Mouse (Mus musculus): Measurements from ENCODE around the gene Nras. TPM values are rescaled to one million over a fixed set of nuclear protein-coding genes. Genes with fewer than 3 reads are reported as not detected.

The Nras gene
- polyA plus RNA-seq, 1 experiment = 44.5 TPM

DNA sequence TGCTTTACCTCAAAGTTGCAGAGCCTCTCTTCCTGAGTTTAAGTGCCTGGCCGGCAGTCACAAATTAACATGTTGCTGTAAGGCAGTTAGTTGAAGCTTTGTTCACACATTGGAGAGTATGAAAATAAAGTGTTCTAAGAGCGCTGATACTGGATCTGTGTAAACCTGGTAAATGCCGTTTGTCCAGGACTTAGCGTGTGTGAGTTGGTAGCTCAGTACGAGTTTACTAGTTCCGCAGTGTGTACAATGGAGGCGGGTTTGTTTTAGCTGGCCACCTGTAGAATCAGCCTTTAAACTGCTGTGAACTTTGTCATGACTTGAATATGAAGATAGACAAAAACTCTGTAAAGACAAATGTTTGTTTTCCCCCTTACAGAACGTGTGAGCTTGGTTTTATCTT is 8.8 kb downstream of the Nras start:
- H3K36me3 ChIP-seq (ENCODE audit: control insufficient read depth, insufficient read depth) = peaks cover 72% of the 10 kb centered on the region
- no peaks in the 10 kb centered on the region for H3K27me3 ChIP-seq (ENCODE audit: control insufficient read depth, insufficient read depth, insufficient read length)
- H3K4me2 ChIP-seq (ENCODE audit: low read depth) = no peak overlapping the region
- no peak overlapping the region for H3ac ChIP-seq (ENCODE audit: control insufficient read depth, insufficient read length)
- TF ChIP-seq MYOD1 (IDR thresholded peaks at IDR 0.05; ENCODE audit: control insufficient read depth in 1 of 3, insufficient read length in 2 of 3, low read depth in 2 of 3) (no peak), CEBPB (IDR thresholded peaks at IDR 0.05; ENCODE audit: insufficient read depth, poor library complexity, severe bottlenecking) (no peak), POLR2AphosphoS2 (IDR thresholded peaks at IDR 0.05; ENCODE audit: insufficient read length, low read depth) (no peak), TCF12 (IDR thresholded peaks at IDR 0.05; ENCODE audit: insufficient read depth, poor library complexity, severe bottlenecking) (no peak), POLR2A (IDR thresholded peaks at IDR 0.05; ENCODE audit: insufficient read length, low read depth) (no peak), REST (IDR thresholded peaks at IDR 0.05; ENCODE audit: insufficient read depth, insufficient read length) (no peak), USF1 (IDR thresholded peaks at IDR 0.05; ENCODE audit: low read depth) (no peak), SRF (IDR thresholded peaks at IDR 0.05; ENCODE audit: control insufficient read depth, insufficient read length, low read depth) (no peak), TCF3 (IDR thresholded peaks at IDR 0.05; ENCODE audit: insufficient read length, low read depth) (no peak), MAX (IDR thresholded peaks at IDR 0.05; ENCODE audit: low read depth) (no peak), MYOG (IDR thresholded peaks at IDR 0.05; ENCODE audit: control insufficient read depth in 1 of 3, insufficient read depth in 1 of 3, insufficient read length in 2 of 3, low read depth in 2 of 3) (no peak), E2F4 (IDR thresholded peaks at IDR 0.05; ENCODE audit: insufficient read depth) (no peak)
- no peaks in the 10 kb centered on the region for H3K79me2 ChIP-seq (ENCODE audit: control insufficient read depth, insufficient read depth)
- no peak overlapping the region for H3K4me3 ChIP-seq

DNA sequence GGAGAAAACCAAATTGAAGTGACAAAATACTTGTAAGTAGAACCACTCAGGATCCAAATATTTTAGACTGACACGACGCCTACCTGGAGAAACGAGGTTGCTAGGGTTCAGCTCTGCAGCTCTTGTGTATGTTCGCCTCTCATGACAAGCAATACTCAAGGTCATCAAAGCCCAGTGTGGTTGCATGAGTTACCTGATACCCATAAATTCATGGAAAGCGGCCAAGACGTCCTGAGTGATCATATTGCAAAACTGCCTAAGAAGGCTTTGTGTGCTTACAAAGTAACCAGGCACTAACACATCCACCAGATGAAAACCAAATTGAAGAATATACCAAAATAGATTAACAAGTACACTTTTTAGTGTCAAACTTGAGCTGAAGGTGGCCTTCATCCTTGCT is 10.9 kb downstream of the Nras start:
- no peak for TF ChIP-seq MYOG (IDR thresholded peaks at IDR 0.05; ENCODE audit: control insufficient read depth in 1 of 3, insufficient read depth in 1 of 3, insufficient read length in 2 of 3, low read depth in 2 of 3)
- no peak for TF ChIP-seq MAX (IDR thresholded peaks at IDR 0.05; ENCODE audit: low read depth)
- TF ChIP-seq USF1 (IDR thresholded peaks at IDR 0.05; ENCODE audit: low read depth) = no peak
- TF ChIP-seq CEBPB (IDR thresholded peaks at IDR 0.05; ENCODE audit: insufficient read depth, poor library complexity, severe bottlenecking) = no peak
- TF ChIP-seq TCF12 (IDR thresholded peaks at IDR 0.05; ENCODE audit: insufficient read depth, poor library complexity, severe bottlenecking) = no peak
- no peak for TF ChIP-seq E2F4 (IDR thresholded peaks at IDR 0.05; ENCODE audit: insufficient read depth)
- TF ChIP-seq POLR2A (IDR thresholded peaks at IDR 0.05; ENCODE audit: insufficient read length, low read depth) = no peak
- no peak for TF ChIP-seq MYOD1 (IDR thresholded peaks at IDR 0.05; ENCODE audit: control insufficient read depth in 1 of 3, insufficient read length in 2 of 3, low read depth in 2 of 3)
- TF ChIP-seq SRF (IDR thresholded peaks at IDR 0.05; ENCODE audit: control insufficient read depth, insufficient read length, low read depth) = no peak
- no peak for TF ChIP-seq REST (IDR thresholded peaks at IDR 0.05; ENCODE audit: insufficient read depth, insufficient read length)
- no peak for TF ChIP-seq TCF3 (IDR thresholded peaks at IDR 0.05; ENCODE audit: insufficient read length, low read depth)
- TF ChIP-seq POLR2AphosphoS2 (IDR thresholded peaks at IDR 0.05; ENCODE audit: insufficient read length, low read depth) = no peak
- no peak overlapping the region for H3K4me3 ChIP-seq

DNA sequence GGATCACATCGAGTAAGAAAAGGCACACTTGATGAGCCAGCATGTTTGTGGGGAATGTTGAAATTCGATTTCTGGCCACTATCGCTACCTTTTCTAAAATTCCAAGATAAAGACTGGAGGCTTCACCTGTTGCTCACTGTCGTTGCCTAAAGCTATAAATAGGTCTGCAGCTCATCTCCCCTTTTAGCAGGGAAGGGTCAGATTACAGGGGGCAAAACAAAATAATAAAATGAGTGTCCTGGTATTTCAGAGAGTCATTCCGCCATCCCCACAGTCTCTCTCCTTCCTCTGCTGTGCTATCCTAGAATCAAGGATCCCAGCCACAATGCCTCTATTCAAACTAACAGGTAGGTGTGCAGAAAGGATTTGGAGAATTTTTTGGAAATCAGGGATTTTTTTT is 15.7 kb downstream of the Nras start, which contains the start of gene Ampd1:
Ampd1 (plus strand) TSS at position 244 of the 400 bp plus-strand sequence.
- peak within 1 kb of the TSS; percentile 30 for H3K4me2 ChIP-seq (ENCODE audit: low read depth)
- no peaks in the 10 kb centered on the region for H3K79me2 ChIP-seq (ENCODE audit: control insufficient read depth, insufficient read depth)
- H3K36me3 ChIP-seq (ENCODE audit: control insufficient read depth, insufficient read depth) = peaks cover 6% of the 10 kb centered on the region
- no peak within 1 kb of the TSS for H3K4me3 ChIP-seq
- peak in 1 of 3 experiments; percentile 41 for TF ChIP-seq MYOD1 (IDR thresholded peaks at IDR 0.05; ENCODE audit: control insufficient read depth in 1 of 3, insufficient read length in 2 of 3, low read depth in 2 of 3)
- TF ChIP-seq SRF (IDR thresholded peaks at IDR 0.05; ENCODE audit: control insufficient read depth, insufficient read length, low read depth) = no peak
- H3K27me3 ChIP-seq (ENCODE audit: control insufficient read depth, insufficient read depth, insufficient read length) = no peaks in the 10 kb centered on the region
- no peak within 1 kb of the TSS for H3ac ChIP-seq (ENCODE audit: control insufficient read depth, insufficient read length)

More for the DNA sequence above, 10.9 kb downstream of the Nras start:
- Histone ChIP-seq H3ac (ENCODE audit: control insufficient read depth, insufficient read length) (no peak overlapping the region), H3K4me2 (ENCODE audit: low read depth) (no peak overlapping the region), H3K79me2 (ENCODE audit: control insufficient read depth, insufficient read depth) (no peaks in the 10 kb centered on the region), H3K36me3 (ENCODE audit: control insufficient read depth, insufficient read depth) (peaks cover 51% of the 10 kb centered on the region), H3K27me3 (ENCODE audit: control insufficient read depth, insufficient read depth, insufficient read length) (no peaks in the 10 kb centered on the region)

DNA sequence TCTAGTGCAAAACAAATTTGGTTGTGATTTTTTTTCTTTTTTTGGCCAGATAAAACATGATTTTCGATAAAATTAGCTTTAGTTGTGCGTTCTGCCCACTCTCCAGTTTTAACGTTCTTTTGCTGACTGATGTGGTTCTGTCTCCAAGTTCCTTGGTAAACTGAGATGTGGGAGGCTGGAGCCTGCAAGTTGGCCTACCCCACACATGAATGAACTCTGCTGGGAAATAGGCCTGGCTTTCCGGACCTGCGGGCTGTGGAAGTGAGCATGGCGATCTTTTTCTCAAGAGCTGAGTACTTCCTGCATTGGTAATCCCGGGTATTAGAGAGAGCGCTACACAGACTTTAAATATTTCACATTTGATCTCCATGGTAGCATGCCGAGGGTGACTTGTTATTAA is 17.8 kb downstream of the Nras start:
- no peaks in the 10 kb centered on the region for H3K79me2 ChIP-seq (ENCODE audit: control insufficient read depth, insufficient read depth)
- no peak overlapping the region for H3K4me3 ChIP-seq
- H3K36me3 ChIP-seq (ENCODE audit: control insufficient read depth, insufficient read depth) = no peaks in the 10 kb centered on the region

DNA sequence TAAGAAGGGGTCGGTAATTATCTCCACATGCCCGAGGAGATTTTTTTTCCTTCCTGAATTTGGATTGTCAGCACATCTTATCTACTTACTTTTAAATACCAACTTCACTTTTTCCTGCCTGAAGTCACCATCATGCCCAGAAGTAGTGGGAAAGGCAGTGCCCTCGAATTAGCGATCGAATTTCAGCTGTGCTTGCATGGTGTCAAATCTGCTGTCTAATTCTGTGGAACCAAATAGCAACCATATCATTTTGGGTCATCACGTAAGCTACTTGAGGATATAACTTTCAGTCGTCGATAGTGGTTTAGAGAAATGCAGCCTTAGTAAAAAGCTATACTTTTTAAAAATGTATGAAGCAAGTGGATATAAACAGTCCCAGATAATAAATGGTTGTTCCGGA is 18.4 kb downstream of the Nras start:
- Histone ChIP-seq H3K36me3 (ENCODE audit: control insufficient read depth, insufficient read depth) (no peaks in the 10 kb centered on the region), H3K27me3 (ENCODE audit: control insufficient read depth, insufficient read depth, insufficient read length) (no peaks in the 10 kb centered on the region), H3K79me2 (ENCODE audit: control insufficient read depth, insufficient read depth) (no peaks in the 10 kb centered on the region), H3ac (ENCODE audit: control insufficient read depth, insufficient read length) (no peak overlapping the region), H3K4me2 (ENCODE audit: low read depth) (no peak overlapping the region), H3K4me3 (no peak overlapping the region)
- TF ChIP-seq POLR2AphosphoS2 (IDR thresholded peaks at IDR 0.05; ENCODE audit: insufficient read length, low read depth) = no peak
- TF ChIP-seq USF1 (IDR thresholded peaks at IDR 0.05; ENCODE audit: low read depth) = no peak
- TF ChIP-seq POLR2A (IDR thresholded peaks at IDR 0.05; ENCODE audit: insufficient read length, low read depth) = no peak
- no peak for TF ChIP-seq MYOD1 (IDR thresholded peaks at IDR 0.05; ENCODE audit: control insufficient read depth in 1 of 3, insufficient read length in 2 of 3, low read depth in 2 of 3)
- no peak for TF ChIP-seq CEBPB (IDR thresholded peaks at IDR 0.05; ENCODE audit: insufficient read depth, poor library complexity, severe bottlenecking)
- no peak for TF ChIP-seq TCF3 (IDR thresholded peaks at IDR 0.05; ENCODE audit: insufficient read length, low read depth)
- TF ChIP-seq MAX (IDR thresholded peaks at IDR 0.05; ENCODE audit: low read depth) = no peak
- TF ChIP-seq TCF12 (IDR thresholded peaks at IDR 0.05; ENCODE audit: insufficient read depth, poor library complexity, severe bottlenecking) = no peak
- no peak for TF ChIP-seq MYOG (IDR thresholded peaks at IDR 0.05; ENCODE audit: control insufficient read depth in 1 of 3, insufficient read depth in 1 of 3, insufficient read length in 2 of 3, low read depth in 2 of 3)
- no peak for TF ChIP-seq SRF (IDR thresholded peaks at IDR 0.05; ENCODE audit: control insufficient read depth, insufficient read length, low read depth)
- no peak for TF ChIP-seq REST (IDR thresholded peaks at IDR 0.05; ENCODE audit: insufficient read depth, insufficient read length)
- no peak for TF ChIP-seq E2F4 (IDR thresholded peaks at IDR 0.05; ENCODE audit: insufficient read depth)

More for the DNA sequence above, 17.8 kb downstream of the Nras start:
- no peak overlapping the region for H3ac ChIP-seq (ENCODE audit: control insufficient read depth, insufficient read length)
- no peaks in the 10 kb centered on the region for H3K27me3 ChIP-seq (ENCODE audit: control insufficient read depth, insufficient read depth, insufficient read length)
- H3K4me2 ChIP-seq (ENCODE audit: low read depth) = no peak overlapping the region
- TF ChIP-seq USF1 (IDR thresholded peaks at IDR 0.05; ENCODE audit: low read depth) = no peak
- TF ChIP-seq REST (IDR thresholded peaks at IDR 0.05; ENCODE audit: insufficient read depth, insufficient read length) = no peak
- no peak for TF ChIP-seq E2F4 (IDR thresholded peaks at IDR 0.05; ENCODE audit: insufficient read depth)
- TF ChIP-seq MAX (IDR thresholded peaks at IDR 0.05; ENCODE audit: low read depth) = no peak
- TF ChIP-seq TCF3 (IDR thresholded peaks at IDR 0.05; ENCODE audit: insufficient read length, low read depth) = no peak
